Mouse (Mus musculus) E14TG2a.4 (cell line): ENCODE data around the gene Gdap1l1.

Source experiments
- CTCF ChIP-seq: conservative IDR thresholded peaks from 2 replicates; pipeline ENCODE4 v1.5.1; 2014; ENCODE audit warnings: low read length
- NANOG ChIP-seq: IDR thresholded peaks from 2 replicates; pipeline ENCODE4 v1.6.1; 2014; ENCODE audit warnings: borderline replicate concordance, low read length, mixed read lengths
- POU5F1 ChIP-seq: IDR thresholded peaks from 2 replicates; pipeline ENCODE4 v1.6.1; 2014; ENCODE audit warnings: low read length, borderline replicate concordance

DNA sequence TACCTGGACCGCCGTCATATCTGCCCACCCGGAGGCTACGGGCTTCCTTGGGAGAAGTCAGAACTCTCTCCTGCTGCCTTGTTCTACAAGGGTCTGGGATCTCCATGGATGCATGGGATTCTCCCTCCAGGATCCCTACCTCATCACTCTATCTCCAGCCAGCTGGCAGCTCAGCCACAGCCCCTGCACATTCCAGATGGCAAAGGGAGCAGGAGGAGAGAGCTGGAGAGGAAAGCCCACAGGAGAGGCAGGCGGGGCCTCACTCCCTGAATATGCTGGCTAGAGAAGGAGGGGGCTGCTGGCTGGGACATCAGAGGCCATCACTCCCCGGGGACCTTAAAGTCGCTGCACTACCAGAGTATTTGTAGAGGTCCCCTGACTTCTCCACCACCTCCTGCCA is 53.1 kb downstream of the Gdap1l1 start:
- TF ChIP-seq CTCF (no peak), NANOG (no peak), POU5F1 (no peak)
